Mouse (Mus musculus): ENCODE results near the gene Prr15l. TPM values are rescaled to one million over a fixed set of nuclear protein-coding genes. Genes with fewer than 3 reads are reported as not detected.

The Prr15l gene
- polyA plus RNA-seq, 1 experiment from 2014 or later: 0.19 TPM

DNA sequence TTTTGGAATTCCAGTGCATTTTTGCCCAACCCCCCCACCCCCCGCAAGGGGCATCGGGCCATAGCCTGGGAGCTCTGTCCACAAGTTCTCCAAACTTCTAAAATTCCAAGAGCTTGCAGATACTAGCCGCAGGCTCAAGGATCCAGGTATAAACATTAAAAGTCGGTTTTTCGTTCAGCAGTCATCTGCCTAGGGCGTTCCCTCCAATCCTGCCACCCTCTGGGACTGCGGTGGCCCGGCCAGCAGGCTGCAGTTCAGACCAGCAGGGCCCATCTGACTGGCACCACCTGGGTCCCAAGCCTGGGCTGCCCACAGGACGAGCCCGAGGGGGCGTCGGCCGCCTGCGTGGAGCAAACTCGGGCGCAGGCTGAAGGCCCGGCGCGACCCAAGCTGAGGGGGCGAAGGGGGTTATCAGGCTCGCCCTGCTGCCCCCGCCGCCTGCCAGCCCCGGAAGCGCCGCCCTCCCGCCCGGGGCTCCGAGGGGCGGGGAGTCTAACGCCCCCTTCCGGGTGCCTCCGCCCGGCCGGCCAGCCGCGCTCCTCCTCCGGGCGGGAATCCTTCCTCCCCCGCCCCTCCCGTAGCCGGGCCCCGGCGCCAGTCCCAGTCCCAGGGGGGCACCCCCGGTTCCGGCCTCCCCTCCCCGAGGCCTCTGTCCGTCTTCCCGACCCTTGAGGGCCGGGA is 49.1 kb downstream of the Prr15l start:
- H3K9ac ChIP-seq (ENCODE audit: low read length): peak overlapping the region; percentile 98
- ATAC-seq (ENCODE audit: low FRiP score) (peak; percentile 79), DNase-seq (ENCODE audit: low spot score, missing footprints) (peak; percentile 98)
- under 1% methylated on average over 50 of the region's 50 CpGs for WGBS
- peaks cover 16% of the 10 kb centered on the region for H3K4me1 ChIP-seq (ENCODE audit: control insufficient read depth, insufficient read depth, low read length)
- peak overlapping the region; percentile 75 for H3K4me2 ChIP-seq
- H3K27me3 ChIP-seq (ENCODE audit: control insufficient read depth, insufficient read depth, low read length): no peaks in the 10 kb centered on the region
- H3K4me3 ChIP-seq (ENCODE audit: low read depth, low read length): peak overlapping the region; percentile 92
- no peaks in the 10 kb centered on the region for H3K36me3 ChIP-seq (ENCODE audit: control insufficient read depth, insufficient read depth, low read length)
- H3K9me3 ChIP-seq (ENCODE audit: control insufficient read depth, low read length): no peaks in the 10 kb centered on the region
- H3K27ac ChIP-seq (ENCODE audit: low read depth, low read length): peak overlapping the region; percentile 92

DNA sequence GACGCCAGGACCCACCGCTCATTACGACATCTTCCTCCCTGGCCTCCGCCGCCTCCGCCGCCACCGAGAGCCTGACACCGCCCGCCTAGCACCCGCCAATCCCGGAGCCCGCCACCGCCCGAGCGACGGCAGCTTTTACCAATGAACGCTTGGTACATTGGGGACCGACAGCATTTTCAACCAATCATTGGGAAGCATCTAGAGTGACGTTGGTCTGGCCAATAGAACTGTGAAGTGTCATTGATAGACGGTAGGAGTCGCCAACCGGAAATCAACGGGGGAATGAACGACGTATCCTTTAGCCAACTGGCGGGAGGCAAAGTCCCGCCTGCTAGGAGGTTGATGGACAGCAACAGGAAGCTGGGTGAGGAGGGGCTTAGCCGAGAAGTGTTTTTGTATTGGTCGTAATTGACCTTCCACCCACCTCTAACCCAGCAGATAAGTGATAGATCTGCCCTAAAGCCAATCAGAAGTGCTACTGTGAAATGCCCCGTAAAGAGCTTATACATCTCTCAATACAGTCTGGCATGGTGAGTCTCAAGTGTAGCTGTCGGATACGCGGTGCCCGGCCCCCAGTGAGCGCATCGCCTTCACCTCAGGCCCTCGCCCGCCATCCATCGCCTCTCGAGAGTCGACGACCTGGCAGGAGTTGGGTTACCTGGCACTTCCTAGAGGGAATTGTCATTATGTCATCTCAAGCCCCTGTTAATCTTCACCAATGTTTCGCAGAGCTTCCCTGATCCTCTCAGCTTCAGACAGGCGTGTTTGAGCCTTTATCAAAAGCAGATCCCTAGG is 49.9 kb downstream of the Prr15l start:
- H3K9ac ChIP-seq (ENCODE audit: low read length): peak overlapping the region; percentile 98
- WGBS: under 1% methylated on average over 44 of the region's 45 CpGs
- H3K4me1 ChIP-seq (ENCODE audit: control insufficient read depth, insufficient read depth, low read length): peaks cover 19% of the 10 kb centered on the region
- H3K4me3 ChIP-seq (ENCODE audit: low read depth, low read length): peak overlapping the region; percentile 92
- peak; percentile 98 for ATAC-seq (ENCODE audit: low FRiP score)
- peak overlapping the region; percentile 92 for H3K27ac ChIP-seq (ENCODE audit: low read depth, low read length)
- H3K9me3 ChIP-seq (ENCODE audit: control insufficient read depth, low read length): no peaks in the 10 kb centered on the region
- H3K36me3 ChIP-seq (ENCODE audit: control insufficient read depth, insufficient read depth, low read length): no peaks in the 10 kb centered on the region
- no peaks in the 10 kb centered on the region for H3K27me3 ChIP-seq (ENCODE audit: control insufficient read depth, insufficient read depth, low read length)
- DNase-seq (ENCODE audit: low spot score, missing footprints): peak; percentile 99
- peak overlapping the region; percentile 91 for H3K4me2 ChIP-seq

DNA sequence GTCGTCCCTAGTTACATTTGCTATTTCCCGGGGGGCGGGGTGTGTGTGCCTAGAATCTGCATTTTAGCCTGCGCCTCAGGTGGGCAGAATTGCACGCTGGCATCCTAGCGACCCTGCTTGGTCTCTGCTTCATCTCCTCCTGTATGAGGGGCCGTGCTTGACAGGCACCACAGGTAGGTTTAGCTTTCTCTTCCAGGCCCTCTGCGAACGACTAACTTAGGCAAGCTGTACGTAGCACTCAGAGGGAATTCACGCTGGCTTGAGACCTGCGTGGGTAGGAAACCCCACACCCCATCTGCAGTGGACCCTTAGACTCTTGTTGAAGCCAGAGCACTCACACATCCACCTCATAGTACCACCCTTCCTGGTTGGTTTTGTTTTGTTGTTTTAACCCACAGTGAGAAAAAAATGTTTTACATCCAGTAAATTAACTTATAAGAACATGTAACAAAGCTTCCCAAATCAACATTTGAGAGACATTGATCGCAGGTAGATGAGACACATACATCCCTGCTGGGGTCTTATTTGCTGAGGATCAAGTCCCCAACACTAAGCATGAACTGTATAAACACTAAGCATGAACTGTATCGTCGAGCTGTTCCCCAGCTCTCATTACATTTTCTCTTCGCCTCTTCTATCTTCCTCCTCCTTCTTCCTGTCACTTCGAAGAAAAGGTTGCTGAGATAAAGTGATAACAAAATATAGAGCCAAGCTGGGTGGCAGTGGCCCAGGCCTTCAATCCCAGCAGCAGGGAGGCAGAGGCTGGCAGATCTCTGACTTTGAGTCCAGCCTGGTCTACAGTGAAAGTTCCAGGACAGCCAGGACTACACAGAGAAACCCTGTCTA is 50.7 kb downstream of the Prr15l start:
- H3K27ac ChIP-seq (ENCODE audit: low read depth, low read length): peak overlapping the region; percentile 52
- no peaks in the 10 kb centered on the region for H3K9me3 ChIP-seq (ENCODE audit: control insufficient read depth, low read length)
- H3K9ac ChIP-seq (ENCODE audit: low read length): peak overlapping the region; percentile 78
- H3K4me3 ChIP-seq (ENCODE audit: low read depth, low read length): peak overlapping the region; percentile 50
- peak overlapping the region; percentile 91 for H3K4me2 ChIP-seq
- WGBS: 35% methylated on average over 17 of the region's 17 CpGs
- H3K27me3 ChIP-seq (ENCODE audit: control insufficient read depth, insufficient read depth, low read length): no peaks in the 10 kb centered on the region
- no peaks in the 10 kb centered on the region for H3K36me3 ChIP-seq (ENCODE audit: control insufficient read depth, insufficient read depth, low read length)
- peaks cover 16% of the 10 kb centered on the region for H3K4me1 ChIP-seq (ENCODE audit: control insufficient read depth, insufficient read depth, low read length)
- ATAC-seq (ENCODE audit: low FRiP score) (no peak), DNase-seq (ENCODE audit: low spot score, missing footprints) (peak; percentile 83)

DNA sequence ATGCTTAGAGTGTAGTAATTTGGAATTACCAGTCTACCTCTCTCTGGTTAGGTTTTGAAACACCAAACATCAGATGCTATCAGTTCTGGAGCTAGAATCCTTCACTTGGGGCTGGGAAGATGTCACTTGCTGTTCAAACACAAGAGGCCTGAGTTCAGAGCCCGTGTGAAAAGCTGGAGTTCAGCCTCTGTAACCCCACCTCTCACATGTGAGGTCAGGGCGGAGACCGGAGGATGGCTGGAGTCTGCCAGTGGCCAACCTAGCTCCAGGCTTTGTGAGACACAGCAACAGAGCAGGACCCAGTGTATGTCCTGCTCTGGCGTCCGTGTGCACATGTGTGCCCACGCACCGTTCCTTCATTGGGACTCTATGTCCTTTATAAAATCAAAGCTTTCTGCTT is 51.4 kb downstream of the Prr15l start:
- DNase-seq (ENCODE audit: low spot score, missing footprints) (no peak), ATAC-seq (ENCODE audit: low FRiP score) (no peak)
- WGBS: 81% methylated on average over 7 of the region's 7 CpGs
- H3K36me3 ChIP-seq (ENCODE audit: control insufficient read depth, insufficient read depth, low read length): no peaks in the 10 kb centered on the region
- H3K4me3 ChIP-seq (ENCODE audit: low read depth, low read length): no peak overlapping the region
- no peaks in the 10 kb centered on the region for H3K27me3 ChIP-seq (ENCODE audit: control insufficient read depth, insufficient read depth, low read length)
- no peaks in the 10 kb centered on the region for H3K9me3 ChIP-seq (ENCODE audit: control insufficient read depth, low read length)
- H3K4me1 ChIP-seq (ENCODE audit: control insufficient read depth, insufficient read depth, low read length): peaks cover 16% of the 10 kb centered on the region
- H3K27ac ChIP-seq (ENCODE audit: low read depth, low read length): no peak overlapping the region
- no peak overlapping the region for H3K4me2 ChIP-seq
- no peak overlapping the region for H3K9ac ChIP-seq (ENCODE audit: low read length)

DNA sequence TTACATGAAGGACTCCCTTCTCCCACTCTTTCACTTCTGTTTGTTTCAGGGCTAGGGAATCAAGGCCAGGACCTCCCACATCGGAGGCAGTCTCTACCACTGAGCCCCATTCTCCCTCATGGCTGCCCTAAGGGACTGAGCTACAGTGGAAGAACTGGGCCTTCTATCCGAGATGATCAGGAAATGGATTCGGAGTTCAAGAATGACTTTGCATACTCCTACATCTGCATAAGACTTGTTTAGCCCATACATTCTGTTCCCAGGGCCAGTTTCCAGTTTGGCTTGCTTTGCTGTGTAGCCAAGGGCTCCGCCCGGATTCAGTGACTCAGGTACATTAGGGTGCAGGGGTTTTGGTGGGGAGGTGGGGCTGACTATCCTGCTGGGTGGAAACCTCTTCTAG is 52.1 kb downstream of the Prr15l start:
- peaks cover 2% of the 10 kb centered on the region; the same call in 1 of the 2 replicates for H3K27me3 ChIP-seq (ENCODE audit: control insufficient read depth, insufficient read depth, low read length)
- H3K9me3 ChIP-seq (ENCODE audit: control insufficient read depth, low read length): no peaks in the 10 kb centered on the region
- no peak for DNase-seq (ENCODE audit: low spot score, missing footprints)
- ATAC-seq (ENCODE audit: low FRiP score): no peak
- peaks cover 16% of the 10 kb centered on the region for H3K4me1 ChIP-seq (ENCODE audit: control insufficient read depth, insufficient read depth, low read length)
- no peak overlapping the region for H3K4me3 ChIP-seq (ENCODE audit: low read depth, low read length)
- H3K4me2 ChIP-seq: no peak overlapping the region
- no peak overlapping the region for H3K27ac ChIP-seq (ENCODE audit: low read depth, low read length)
- no peak overlapping the region for H3K9ac ChIP-seq (ENCODE audit: low read length)
- 76% methylated on average over 5 of the region's 5 CpGs for WGBS
- no peaks in the 10 kb centered on the region for H3K36me3 ChIP-seq (ENCODE audit: control insufficient read depth, insufficient read depth, low read length)

DNA sequence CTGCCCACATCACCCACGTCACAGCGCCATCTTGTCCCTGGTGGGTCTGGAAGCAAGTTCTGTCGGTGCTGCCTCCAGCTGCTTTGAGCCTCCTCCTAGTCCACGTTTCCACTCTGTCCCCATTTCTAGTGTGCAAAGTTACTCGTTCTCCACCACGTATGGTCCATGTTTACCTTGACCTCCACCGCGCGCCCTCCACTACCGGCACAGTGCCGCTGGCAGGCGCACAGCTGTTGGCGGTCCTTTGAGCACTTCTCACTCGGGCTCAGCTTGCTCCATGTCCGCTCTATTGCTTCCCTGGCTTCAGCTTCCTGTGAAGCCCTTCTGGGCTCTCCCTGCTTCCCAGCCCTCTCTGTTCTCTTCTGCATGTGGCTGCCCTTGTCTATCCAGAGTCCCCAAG is 53.6 kb downstream of the Prr15l start:
- H3K27me3 ChIP-seq (ENCODE audit: control insufficient read depth, insufficient read depth, low read length): peaks cover 8% of the 10 kb centered on the region; the same call in 1 of the 2 replicates
- no peaks in the 10 kb centered on the region for H3K36me3 ChIP-seq (ENCODE audit: control insufficient read depth, insufficient read depth, low read length)
- H3K9me3 ChIP-seq (ENCODE audit: control insufficient read depth, low read length): no peaks in the 10 kb centered on the region
- WGBS: 78% methylated on average over 15 of the region's 15 CpGs
- H3K4me3 ChIP-seq (ENCODE audit: low read depth, low read length): no peak overlapping the region
- ATAC-seq (ENCODE audit: low FRiP score): no peak
- no peak overlapping the region for H3K9ac ChIP-seq (ENCODE audit: low read length)
- H3K4me2 ChIP-seq: no peak overlapping the region
- DNase-seq (ENCODE audit: low spot score, missing footprints): no peak
- no peak overlapping the region for H3K27ac ChIP-seq (ENCODE audit: low read depth, low read length)
- peaks cover 12% of the 10 kb centered on the region for H3K4me1 ChIP-seq (ENCODE audit: control insufficient read depth, insufficient read depth, low read length)

DNA sequence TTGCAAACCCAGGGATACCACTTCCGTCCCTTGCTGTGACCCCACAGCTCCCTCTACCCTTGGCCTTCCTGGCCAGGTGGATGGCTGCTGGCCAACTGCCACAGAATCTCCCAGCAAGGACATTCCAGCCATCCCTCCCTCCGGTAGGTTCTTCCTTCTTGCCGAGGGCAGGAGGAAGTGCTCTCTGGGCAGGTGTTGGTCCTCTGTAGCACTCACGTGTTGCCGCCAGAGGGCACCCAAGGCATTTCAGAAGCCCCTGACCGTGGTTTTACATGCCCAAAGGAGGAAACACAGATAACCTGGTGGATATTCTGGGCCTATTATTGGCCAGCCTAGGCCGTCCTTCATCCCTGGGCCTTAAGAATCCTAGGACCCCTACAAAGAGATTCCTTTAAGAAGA is 54.5 kb downstream of the Prr15l start:
- H3K9me3 ChIP-seq (ENCODE audit: control insufficient read depth, low read length): no peaks in the 10 kb centered on the region
- H3K9ac ChIP-seq (ENCODE audit: low read length): 0 out of 2 replicates have a peak overlapping the region, but pooled peaks have one; percentile 12
- H3K4me2 ChIP-seq: no peak overlapping the region
- DNase-seq (ENCODE audit: low spot score, missing footprints) (peak; percentile 97), ATAC-seq (ENCODE audit: low FRiP score) (no peak)
- peaks cover 8% of the 10 kb centered on the region; the same call in 1 of the 2 replicates for H3K27me3 ChIP-seq (ENCODE audit: control insufficient read depth, insufficient read depth, low read length)
- no peak overlapping the region for H3K4me3 ChIP-seq (ENCODE audit: low read depth, low read length)
- peaks cover 8% of the 10 kb centered on the region; the same call in 1 of the 2 replicates for H3K4me1 ChIP-seq (ENCODE audit: control insufficient read depth, insufficient read depth, low read length)
- no peak overlapping the region for H3K27ac ChIP-seq (ENCODE audit: low read depth, low read length)
- no peaks in the 10 kb centered on the region for H3K36me3 ChIP-seq (ENCODE audit: control insufficient read depth, insufficient read depth, low read length)
- WGBS: 4% methylated on average over 7 of the region's 7 CpGs

DNA sequence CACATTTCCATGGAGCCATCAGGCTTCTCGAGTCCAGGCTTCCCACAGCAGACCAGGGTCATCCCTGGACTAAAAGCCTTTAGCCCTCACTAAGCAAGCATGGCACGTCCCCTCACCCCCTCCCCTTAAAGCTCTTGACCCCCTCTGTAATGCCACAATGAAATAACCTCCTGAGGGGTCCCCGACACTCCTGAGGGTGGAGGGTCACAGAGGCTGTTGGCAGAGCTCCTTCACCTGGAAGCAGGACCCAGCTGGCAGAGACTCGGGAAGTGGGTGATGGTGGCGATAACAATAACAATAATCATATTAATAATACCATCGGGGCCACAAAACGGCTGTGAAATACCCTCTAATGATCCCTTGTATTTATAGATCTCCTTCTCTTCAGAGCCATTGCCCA is 55.0 kb downstream of the Prr15l start, which contains the start of gene Sp2:
Sp2 (minus strand) TSS at position 101 of the 400 bp plus-strand sequence.
- Histone ChIP-seq H3K36me3 (ENCODE audit: control insufficient read depth, insufficient read depth, low read length) (no peaks in the 10 kb centered on the region), H3K4me1 (ENCODE audit: control insufficient read depth, insufficient read depth, low read length) (peaks cover 8% of the 10 kb centered on the region; the same call in 1 of the 2 replicates), H3K9ac (ENCODE audit: low read length) (0 out of 2 replicates have a peak within 1 kb of the TSS, but pooled peaks have one; percentile 12), H3K9me3 (ENCODE audit: control insufficient read depth, low read length) (no peaks in the 10 kb centered on the region), H3K4me2 (no peak within 1 kb of the TSS), H3K27me3 (ENCODE audit: control insufficient read depth, insufficient read depth, low read length) (peaks cover 11% of the 10 kb centered on the region; the same call in 1 of the 2 replicates), H3K27ac (ENCODE audit: low read depth, low read length) (no peak within 1 kb of the TSS), H3K4me3 (ENCODE audit: low read depth, low read length) (no peak within 1 kb of the TSS)
- ATAC-seq (ENCODE audit: low FRiP score) (no peak), DNase-seq (ENCODE audit: low spot score, missing footprints) (no peak)
- 75% methylated on average over 7 of the region's 7 CpGs for WGBS

Measured in midbrain, embryonic 11.5 days (tissue).